Mouse (Mus musculus) CD4-positive helper T cell, adult 2 months (primary cell): ENCODE measurements around the gene Apobec1.
"Not testable (repeated sequence)": the region's sequence is repeated elsewhere in the genome, so short reads cannot be mapped to it uniquely, and the experiment has no call there.

Source experiments
- DNase-seq: peaks from one replicate; pipeline ENCODE4 v3.0.0-alpha.2; 2012; ENCODE audit warnings: low read depth, missing footprints, low spot score

The Apobec1 gene

DNA sequence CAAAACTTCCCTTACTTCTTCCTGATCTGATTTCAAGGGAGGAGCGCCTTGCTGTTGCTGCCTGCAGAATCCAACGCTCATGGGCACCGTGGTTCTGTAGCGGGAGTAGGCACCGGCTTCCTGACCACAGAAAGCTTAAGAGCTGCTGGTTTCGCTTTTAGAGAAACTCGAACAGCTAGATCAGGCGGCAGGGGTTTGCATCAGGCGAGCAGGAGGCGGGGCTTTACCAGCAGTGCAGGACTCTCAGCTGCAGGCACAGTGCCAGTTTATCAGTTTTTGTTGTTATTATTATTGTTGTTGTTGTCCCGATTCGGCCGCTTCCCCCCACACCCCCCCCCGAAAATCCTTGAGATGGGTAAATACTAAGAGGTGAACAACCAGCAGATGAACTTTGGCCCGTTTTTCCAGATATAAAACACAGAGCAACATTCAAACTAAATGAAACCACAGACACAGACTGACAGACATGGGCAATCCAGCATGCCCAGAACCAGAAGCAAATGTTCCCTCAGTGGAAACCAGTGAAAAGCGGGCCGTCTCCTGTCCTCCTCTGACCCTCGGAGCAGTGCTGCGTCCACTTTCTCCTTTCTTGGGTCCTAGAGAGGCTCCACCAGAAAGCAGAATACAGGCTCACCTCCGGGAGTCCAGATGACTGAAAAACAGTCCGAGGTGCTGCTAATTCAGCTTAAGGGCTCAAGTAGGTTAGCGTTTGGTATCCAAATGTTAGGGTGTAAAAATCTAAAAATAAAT lies at the start of gene Apobec1:
Gene Apobec1 (minus strand): TSS at position 203 of the 750 bp plus-strand sequence.
- DNase-seq: peak; percentile 90

DNA sequence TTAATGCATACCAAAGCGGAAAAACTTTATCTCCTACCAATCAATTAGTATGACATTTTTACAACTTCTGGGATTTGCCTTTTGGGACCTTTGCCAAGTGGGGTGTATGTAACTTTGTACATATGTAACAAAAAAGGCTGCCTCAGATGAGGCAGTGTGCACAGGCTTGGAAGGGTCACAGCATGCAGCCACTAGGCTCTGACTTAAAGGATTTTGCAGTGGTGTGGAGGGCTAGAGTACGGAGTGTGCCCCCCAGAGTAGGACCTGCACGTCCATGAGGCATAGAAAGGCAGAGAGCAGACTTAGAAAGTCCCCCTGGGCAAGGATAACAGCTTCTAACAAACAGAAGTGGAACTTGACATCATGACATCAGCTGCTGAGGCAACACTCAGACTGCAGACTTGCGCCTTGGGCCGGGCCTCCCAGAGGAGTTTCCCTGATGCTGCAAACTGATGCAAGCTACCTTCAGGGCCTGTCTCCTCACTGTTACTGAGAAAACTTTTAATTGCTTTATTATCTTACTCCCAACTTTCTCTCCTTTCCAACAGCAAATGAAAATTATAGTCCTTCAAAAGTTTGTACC lies 48.2 kb upstream of the Apobec1 start:
- DNase-seq: no peak

DNA sequence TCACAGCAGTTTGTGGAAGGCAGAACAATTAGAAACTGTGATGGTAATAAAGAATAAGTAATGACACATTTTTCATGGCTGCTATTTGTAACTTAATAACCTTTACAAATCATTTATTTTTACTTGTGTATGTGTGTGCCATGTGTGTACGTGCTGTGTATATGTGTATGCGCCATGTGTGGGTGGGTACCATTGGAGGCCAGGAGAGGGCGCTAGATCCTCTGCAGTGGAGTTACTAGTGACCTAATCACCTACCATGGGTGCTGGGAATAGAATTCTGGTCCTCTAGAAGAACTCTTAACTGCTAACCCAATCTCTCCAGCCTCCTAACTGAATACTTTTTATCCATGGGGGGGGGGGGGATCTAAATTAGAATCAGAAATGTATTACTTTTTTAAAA lies 47.7 kb upstream of the Apobec1 start:
- DNase-seq: no peak

DNA sequence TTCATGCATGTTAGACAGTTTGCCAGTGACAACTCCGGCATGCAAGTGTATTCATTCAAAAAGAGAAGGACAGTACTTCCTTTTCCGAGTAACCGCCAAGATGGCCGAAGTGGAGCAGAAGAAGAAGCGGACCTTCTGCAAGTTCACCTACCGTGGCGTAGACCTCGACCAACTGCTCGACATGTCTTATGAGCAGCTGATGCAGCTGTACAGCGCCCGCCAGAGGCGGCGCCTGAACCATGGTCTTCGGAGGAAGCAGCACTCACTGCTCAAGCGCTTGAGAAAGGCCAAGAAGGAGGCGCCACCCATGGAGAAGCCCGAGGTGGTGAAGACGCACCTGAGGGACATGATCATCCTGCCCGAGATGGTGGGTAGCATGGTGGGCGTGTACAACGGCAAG lies 42.0 kb upstream of the Apobec1 start:
- DNase-seq: not testable (repeated sequence)

DNA sequence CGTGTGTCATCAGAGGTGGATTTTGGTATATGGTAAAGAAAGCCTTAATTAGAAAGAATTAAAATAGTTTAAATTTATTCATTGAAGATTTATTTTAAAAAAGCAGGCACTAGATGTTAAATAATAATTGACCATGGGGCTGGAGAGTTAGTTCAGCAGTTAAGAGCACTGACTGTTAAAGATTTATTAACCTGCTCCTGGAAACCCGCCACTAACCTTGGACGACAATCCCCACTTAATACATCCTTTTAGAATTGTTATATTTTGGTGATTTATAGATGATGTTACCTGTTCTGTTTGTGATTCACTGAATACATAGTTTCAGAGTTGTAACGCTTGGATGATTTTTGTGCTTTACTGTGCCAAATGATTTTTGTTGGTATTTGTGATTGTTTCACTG lies 35.3 kb upstream of the Apobec1 start:
- DNase-seq: not testable (repeated sequence)

DNA sequence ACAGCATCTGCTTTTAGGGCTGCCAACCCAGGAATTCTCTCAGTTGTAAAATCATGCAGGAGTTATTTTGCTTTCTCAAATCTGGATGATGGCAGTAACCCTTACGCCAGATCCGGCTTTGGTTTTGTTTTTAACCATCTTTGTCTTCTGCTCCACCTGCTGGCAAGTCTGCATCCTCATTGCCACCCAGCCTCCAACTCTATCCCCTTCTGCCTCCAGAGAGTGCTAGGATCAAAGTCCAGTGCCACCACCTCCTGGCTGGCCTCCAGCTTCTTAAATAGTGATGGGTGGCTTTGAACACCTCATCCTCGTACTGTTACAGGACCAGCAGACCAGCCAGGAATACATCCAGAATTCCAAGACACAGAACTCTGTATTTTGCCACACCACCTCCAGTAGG lies 34.4 kb upstream of the Apobec1 start:
- DNase-seq: no peak

DNA sequence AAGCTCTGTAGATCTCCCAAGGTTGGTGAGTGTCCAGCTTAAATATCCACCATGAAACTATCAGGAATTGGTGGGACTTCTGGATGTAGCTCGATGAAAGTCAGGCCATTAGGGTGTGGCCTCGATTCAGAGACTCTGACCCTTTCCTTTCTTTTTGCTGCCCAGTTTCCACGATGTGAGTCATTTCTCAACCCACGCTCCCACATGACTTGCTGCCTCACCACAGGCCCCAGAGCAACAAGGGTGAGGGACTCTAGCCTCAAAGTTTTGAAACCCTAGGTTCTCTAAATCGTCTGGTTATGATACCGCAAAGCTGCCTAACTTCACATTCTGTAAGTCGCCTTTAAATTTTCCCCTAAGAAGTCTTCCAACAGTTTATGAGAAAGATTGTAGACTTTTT lies 33.1 kb upstream of the Apobec1 start:
- DNase-seq: no peak

DNA sequence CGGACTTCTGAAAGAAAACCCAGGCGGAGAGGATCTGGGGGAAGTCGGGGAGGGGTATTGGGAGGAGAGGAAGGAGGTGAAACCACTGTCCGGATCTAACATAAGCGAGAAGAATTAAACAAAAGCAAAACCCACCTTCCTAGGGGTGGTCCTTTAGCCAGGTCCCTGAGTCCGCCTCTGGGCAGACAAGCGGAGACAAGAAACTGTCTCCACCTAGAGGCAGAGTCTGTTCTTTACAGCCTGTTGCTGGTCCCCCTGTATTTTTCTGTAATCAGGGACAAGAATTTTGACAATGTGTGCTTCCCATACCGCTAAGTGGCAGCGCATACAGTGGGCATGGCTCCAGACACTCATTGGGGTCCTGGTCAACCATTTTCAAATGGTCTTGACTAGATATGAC lies 31.2 kb upstream of the Apobec1 start:
- DNase-seq: peak; percentile 12

DNA sequence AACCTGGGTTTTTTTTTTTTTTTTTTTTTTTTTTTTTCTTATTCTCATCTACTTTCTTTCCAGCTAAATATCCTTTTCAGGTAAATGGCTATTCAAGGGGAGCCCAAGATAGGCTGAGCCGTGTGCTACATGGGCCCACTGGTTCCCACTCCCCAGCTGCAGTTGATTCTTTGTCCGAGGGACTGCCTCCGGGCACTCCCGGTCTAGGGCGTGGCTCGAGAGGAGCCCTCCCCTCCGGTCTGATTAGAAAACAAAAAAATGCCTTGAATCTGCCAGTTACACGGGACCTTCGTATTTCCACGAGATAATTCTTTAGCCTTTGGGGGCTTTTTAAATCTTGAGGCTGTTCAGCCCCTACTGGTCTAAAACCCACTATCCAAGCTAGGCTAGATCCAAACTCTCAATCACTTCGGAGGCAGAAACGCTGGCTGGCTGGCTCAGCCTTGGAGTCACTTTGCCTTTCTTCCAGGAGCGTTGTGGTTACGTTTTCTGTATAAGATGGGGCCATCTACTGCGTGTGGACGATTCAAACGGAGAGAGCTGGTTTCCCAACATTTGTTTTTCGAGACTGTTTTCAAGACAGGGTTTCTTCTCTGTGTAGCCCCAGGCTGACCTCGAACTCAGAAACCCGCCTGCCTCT lies 25.3 kb upstream of the Apobec1 start:
- no peak for DNase-seq

DNA sequence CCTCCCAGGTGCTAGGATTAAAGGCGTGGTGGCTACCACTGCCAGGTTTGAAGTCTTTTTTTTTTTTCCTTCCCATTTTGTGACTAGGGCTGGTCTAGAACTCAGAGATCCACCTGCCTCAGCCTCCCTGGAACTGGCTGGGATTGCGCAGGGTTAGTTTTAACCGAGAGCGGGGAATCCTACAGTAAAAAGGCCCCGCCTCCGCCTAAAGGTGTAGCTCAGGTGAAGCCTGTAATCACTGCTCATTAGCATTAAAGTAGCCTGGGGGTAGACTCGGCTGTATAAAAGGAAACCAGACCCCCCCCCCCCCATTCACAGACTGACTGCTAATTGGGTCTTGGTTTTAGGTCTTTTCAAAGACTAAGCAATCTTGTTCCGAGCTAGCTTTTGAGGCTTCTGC lies 23.9 kb upstream of the Apobec1 start, which contains the start of gene Dppa3:
Gene Dppa3 (plus strand): TSS at position 301 of the 400 bp plus-strand sequence.
- DNase-seq: no peak

DNA sequence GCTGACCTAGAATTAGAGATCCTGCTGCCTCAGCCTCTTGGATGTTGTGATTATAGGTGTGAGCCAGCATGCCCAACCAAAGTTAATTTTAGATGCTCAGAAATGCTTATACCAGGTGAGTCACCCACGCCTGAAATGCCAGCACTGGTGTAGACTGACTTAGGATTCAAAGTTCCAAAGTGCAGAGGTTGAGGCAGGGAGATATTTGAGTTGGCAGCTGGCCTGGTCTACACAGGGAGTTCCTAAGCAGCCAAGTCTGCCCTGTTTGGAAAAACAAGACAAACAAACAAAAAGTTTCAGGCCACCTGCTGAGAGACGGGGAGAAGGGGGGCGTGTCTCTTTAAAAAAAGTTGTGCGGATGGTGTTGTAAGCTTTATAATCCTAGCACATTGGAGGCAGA lies 22.9 kb upstream of the Apobec1 start:
- DNase-seq: no peak

DNA sequence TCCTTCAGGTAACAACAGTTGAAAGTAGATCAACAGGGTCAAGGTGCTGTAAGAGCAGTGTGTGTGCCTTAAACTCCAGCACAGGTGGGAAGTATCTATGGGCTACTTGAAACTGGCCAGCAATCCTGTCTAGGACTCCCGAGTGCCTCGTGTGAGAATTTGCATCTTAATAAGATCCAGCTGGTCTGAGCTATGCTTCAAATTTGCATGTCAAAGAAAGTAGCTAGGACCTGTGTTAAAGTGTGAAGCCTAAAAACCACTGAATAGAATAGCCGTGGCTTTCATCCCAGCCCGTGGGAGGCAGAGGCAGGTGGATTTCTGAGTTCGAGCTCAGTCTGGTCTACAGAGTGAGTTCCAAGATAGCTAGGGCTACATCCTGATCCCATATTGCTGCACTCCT lies 22.2 kb upstream of the Apobec1 start:
- no peak for DNase-seq

DNA sequence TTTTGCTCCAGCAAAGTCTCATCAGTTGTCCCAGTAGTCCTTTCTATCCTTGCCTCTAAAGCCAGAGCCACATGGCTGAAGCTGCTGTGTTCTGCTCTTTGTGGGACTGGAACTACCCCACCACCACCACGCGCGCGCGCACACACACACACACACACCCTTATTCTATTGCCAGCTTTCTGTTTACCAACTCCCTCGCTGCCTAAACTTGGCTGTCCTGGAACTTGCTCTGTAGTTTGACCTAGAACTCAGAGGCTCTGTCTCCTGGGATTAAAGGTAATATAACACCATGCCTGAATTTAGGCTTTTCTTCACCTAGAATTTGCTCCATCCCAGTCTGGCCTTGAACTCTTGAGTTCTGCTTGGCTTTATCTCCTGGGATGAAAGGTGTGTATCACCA lies 18.8 kb upstream of the Apobec1 start:
- no peak for DNase-seq

DNA sequence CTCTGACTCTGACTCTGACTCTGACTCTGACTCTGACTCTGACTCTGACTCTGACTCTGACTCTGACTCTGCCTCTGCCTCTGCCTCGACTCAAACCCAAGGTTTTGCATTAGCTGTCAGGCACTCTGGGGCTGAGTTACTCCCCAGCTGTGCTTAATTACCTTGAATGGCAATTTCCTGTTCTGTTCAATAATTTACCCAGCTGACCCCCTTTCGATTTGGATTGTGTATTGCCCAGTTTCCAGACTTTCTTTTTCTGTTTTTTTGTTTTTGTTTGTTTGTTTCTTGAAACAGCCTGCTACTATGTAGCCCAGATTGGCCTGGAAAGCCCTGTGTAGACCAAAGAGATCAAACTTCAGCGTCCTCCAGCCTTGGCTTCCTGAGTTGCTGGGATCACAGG lies 13.8 kb upstream of the Apobec1 start:
- DNase-seq: no peak

DNA sequence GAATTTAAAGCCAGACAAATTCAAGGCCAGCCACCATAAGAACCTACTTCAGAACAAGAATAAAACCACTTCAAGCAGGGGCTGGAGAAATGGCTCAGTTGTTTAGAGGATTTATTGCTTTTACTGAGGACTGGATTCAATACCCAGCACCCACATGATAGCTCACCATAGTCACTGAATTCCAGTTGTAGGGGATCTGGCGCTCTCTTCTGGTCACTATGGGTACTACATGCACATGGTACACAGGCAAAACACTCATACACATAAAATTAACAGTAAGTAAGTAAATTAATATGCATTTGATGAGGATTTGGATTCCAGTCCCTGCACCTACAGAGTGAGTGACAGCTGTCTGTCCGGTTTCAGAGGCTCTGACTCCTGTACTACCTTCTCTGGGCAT lies 11.8 kb upstream of the Apobec1 start:
- DNase-seq: no peak

DNA sequence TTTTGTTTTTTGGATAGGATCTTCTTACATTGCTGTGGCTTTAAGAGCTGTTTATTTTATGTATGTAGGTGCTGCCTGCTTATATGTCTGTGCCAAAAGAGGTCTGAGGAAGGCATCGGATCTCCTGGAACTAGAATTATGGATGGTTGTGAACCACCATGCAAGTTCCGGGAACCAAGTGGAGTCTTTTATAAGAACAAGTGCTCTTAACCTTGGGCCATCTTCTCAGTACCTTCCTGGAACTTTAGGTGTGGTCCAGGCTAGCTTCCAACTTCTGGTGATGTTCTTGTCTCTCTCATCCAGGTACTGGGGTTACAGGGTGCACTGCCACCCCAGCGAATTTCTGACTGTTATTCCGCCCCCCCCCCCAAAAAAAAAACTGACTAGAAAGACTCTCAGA lies 10.2 kb upstream of the Apobec1 start:
- no peak for DNase-seq

DNA sequence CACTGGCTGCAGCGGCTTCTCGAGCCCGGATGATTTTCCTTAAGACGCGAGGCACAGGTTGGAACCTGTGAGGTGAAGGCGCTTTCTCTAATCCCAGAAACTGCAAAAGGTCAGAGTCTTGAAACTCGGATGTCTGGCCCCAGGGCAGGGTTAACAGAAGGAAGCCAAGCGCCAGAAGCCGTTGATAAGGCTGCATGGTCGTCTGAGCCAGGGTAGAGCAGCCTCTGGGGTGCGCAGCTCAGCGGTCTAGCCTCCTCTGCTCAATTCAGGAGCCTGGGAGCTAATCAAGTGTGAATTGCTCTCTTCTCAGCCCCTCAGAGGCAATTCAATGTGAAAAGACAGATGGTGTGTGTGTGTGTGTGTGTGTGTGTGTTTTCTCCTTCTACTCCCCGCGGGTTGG lies 7.5 kb upstream of the Apobec1 start, which contains the start of gene Gdf3:
Gene Gdf3 (minus strand): TSS at position 317 of the 400 bp plus-strand sequence.
- no peak for DNase-seq

DNA sequence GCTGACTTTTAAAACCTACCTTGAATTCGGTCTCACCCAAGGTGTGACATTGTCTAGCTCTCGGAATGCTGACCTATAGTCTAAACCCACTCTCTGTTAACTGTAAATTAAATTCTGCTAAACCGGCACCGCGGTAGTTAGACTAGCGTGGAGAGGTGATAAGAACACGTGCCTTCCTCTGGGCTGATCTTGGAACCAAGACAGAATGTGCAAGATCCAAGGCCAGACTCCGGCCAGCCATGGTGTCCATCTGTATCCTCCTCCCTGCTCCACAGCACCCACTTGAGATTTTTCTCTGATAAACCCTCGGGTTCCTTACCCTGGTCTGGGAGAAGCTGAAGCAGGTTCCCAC lies 7.1 kb upstream of the Apobec1 start:
- DNase-seq: no peak

DNA sequence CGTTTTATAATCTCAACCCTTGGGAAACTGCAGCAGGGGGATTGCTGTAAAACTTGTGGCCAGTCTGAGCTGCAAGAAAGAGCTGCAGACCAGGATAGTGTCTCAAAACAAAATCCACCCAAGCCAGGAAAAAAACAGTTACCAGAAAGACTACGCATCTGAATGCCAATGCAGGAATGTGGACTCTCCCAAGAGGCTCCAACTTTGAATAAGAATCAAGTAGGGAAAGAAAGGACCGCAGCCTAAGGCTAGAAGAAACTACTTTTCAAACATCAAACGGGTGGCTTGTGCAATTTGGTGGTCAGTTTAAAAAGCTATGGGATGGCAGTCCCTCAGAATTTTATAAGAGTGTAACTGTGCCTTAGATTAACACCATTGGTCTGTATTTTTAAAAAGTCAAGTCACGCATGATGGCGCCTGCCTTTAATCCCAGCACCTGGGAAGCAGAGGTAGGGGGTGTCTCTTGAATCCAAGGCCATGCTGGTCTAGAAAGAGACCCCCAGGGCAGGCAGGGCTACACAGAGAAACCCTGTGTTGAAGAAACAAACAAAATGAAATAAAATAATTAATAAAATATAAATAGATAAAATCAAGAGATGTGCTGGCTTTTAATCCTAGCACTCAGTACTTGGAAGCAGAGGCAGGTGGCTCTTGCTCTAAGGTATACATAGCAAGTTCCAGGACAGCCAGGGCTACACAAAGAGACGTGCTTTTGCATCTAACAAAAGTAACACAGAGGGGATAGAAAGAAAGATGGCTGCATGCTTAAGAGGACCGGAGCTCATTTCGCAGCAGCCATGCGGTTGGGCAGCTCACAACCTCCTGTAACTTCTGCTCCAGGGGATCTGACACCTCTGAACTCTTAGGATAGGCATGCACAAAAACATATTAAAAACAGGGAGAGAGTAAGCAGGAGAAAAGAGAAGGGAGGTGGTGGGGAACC lies 6.5 kb upstream of the Apobec1 start:
- DNase-seq: no peak

DNA sequence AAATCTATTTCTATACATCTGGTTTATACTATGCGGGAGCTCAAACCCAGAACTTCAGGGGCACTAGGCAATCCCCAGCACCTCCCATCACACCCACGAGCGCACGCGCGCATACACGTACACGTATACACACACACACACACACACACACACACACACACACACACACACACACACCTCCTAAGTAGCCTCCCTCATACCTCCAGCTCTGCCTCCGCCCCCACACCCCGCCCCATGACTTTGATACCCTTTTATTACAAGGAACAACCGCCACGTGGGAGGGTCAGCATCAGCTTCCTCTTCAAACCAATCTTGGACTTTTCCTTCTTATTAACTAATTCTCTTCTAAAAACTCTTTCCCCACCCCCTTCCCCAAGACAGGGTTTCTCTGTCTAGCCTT lies 5.5 kb upstream of the Apobec1 start:
- DNase-seq: no peak

DNA sequence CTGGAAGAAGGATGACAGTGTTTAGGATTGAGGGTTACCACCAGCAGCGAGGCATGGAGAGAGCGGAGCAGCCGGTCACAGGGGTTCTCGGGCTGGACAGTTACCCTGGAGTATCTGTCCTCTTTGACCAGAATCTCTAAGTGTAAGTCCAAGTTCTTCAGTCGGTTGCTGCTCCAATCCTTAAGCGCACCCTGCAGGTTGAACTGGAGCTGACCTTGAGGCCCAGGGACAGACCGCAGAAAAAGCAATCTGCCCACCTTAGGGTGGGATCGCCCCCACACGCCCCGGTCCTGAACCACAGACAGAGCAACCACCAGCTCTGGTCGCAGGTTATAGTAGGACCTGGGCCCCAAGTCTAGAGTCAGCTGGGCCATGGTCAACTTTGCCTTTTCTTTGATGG lies 4.4 kb upstream of the Apobec1 start:
- no peak for DNase-seq

DNA sequence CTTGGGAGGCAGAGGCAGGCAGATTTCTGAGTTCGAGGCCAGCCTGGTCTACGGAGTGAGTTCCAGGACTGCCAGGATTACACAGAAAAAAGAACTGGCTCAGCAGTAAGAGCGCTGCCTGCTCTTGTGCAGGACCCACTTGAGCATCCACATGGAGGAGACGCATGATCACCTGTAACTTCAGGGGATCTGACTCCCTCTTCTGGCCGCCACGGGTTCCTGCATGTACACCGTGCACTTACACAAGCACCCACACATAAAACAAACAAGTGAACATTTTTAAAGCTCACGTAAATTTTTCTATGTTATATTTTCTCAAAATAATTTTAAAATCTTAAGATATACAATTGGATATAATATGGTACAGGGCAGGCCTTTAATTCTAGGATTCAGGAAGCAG lies 3.2 kb upstream of the Apobec1 start:
- DNase-seq: peak; percentile 45
